Mouse (Mus musculus) forelimb bud, embryonic 11.5 days (tissue): Measurements from ENCODE around the gene 2310022A10Rik.

Experiments
- DNase-seq: peaks from one replicate; pipeline ENCODE4 v3.0.0-alpha.2; 2012; ENCODE audit warnings: low read depth, low spot score

The 2310022A10Rik gene

DNA sequence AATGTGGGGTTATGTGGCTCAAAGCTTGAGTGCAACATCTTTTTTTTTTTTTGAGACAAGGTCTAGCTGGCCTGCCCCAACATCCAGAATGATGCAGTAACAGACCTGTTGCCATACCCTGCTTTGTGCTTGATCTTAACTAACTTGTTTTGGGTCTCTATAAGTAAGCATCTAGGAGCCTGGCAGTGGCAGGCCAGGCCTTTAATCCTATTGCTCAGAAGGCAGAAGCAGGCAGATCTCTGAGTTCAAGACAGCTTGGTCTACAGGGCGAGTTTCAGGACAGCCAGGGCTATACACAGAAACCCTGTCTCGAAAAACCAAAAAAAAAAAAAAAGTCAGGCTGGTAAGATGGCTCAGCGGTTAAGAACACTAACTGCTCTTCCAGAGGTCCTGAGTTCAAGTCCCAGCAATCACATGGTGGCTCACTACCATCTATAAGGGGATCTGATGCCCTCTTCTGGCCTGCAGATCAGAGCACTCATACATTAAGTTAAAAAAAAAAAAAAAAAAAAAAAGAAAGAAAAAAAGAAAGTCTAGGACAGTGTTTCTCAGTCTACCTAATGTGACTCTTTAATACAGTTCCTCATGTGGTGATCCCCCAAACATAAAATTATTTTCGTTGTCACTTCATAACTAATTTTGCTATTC is 37.7 kb downstream of the 2310022A10Rik start:
- DNase-seq = no peak

DNA sequence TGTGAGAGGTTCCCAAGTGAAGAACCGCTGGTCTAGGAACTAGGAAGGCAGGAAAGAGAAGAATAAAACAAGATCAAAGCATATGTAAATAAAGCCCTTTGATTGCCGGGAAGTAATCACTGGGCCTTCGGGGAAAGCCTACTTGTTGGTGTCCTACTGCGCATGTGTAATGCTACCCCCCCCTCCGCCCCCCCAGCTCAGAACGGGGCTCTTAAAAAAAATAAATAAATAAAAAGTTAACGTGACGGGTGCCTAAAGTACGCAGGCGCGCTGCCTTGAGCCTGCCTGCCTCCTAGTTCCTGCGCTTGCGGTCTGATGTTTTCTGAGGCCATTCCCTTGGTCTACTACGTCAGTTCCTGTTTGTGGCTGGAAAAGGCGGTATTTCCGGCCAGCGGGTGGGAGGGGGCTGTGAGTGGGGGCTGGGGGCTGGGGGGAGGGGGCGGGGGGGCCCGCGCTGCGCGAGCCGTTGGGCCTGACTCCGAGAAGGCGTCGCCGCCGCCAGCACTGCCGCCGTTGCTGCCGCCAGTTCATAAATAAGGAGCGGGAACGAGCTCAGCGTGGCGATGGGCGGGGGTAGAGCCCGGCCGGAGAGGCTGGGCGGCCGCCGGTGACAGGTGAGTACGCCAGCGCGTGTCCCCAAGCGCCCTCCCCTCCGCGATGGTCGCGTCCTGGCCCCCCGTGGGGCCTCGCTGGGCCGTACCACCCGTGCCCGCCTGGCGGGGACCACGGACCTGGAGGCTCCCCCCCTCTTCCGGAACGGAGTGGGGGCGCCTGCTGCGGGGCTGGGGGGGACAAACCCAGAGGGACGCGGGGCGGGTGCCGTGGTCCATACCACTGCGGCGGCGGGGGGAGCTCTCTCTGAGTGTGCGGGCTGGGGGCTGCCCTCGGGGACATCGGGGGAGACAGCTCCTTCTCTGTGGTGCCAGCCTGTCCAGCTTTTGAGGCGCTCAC is 38.5 kb downstream of the 2310022A10Rik start, which contains the start of gene Akt2:
Akt2 (plus strand) TSS at position 287 of the 951 bp plus-strand sequence.
- DNase-seq = peak; percentile 97

DNA sequence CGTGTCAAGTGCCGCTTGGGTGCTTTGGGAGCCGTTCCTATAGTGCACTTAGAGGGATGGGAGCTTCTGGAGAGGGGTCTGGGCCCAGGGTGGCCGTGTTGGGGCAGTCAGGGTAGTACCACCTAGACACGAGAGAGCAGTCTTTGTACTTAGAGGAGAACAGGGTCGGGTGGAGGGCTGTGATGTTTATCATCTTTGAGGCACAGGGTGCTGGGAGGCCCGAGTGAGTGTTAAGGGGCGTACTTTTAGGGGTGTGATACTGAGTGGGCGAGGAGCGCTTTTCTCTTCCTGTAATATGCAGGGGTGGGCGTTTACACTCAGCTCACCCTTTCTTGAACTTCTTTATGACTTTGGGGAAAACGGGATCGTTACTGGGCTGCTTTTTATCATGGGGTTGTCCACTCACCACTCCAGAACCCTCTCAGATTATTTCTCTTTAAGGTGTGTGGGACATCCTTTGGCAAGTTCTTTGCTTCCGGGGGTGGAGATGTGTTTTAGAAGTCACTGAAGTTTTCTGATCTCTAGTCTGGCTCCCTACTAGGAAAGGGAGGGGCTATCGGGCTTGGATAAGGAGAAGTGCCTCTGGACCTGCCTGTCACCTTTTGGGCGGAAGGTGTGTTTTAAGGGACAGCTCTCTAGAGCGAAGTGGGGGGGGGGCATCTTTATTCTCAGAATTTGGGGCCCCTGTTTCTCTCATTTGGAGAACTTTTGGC is 39.3 kb downstream of the 2310022A10Rik start:
- DNase-seq = no peak

DNA sequence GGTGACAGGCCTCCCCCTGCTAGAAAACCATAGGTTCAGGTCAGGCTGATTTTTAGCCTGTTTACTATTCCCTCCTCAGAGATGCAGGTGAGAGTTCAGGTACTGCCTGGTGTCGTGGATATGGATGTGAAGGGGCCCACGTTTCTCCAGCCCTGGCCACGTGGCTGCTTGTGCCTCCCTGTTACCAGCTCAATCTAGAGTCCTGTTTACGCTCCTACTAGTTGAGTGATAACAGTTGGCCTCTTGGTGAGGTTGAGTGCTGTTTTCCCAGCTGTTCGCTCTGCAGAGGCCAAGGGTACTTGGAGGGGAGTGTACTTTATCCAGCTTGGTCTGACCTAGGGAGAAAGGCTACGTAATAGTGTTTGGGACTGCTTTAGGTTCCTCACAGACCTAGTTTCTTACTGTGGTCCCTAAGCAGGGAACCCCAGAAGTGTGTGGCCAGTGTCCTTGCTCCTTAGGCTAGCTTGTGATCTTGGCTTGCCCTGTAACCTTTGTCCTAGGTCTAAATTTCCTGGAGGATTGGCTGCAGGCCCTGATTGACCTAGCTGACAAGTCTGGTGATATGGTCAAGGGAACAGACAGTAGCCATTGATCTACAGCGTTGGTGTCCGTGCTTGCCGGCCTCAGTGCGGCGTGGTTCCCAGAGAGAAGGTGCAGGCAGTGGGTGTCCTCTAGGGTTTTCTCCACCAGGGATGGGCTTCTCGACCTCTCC is 40.1 kb downstream of the 2310022A10Rik start:
- DNase-seq = no peak

DNA sequence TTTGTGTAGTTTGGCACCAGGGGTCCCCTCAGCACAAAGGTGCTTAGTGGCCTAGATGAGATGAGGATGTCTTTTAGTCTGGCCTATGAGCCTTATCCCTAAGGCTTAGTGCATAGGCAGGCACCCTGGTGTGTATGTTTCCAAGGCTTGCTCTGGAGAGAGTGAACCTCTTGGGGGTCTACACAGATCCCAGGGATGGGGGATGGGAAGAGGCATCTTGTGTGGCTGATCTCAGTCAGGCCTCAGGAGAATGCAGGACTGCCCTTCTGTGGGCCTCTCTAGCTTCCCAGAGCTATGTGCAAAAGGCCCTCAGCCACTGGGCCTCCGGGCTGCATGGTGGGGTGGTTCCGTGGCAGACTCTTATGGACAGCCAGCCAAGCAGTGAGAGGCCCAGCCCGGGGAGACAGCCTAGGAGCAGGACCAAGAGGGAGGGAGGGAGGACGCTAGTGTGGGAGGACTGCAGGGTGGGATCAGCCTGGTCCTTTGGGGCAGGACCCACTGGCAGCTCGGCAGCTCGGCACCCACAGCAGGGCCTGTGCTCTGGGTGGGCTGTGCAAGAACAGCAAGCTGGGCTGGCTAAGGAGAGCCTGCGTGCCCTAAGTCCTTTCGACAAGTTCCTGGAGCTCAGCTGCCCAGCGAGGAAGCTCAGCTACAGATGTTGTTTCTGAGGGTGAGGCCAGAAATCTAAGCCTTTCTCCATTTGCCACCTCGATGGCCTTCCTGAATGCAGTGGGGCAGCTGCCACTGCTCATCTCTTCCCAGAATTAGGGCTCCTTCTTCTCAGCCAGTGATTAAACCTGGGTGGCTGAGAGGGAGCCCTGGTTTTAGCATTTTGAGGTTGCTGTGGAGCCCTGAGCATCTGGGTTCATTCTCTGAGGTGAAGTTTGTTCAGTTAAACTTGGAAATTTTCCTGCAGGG is 43.8 kb downstream of the 2310022A10Rik start:
- no peak for DNase-seq

DNA sequence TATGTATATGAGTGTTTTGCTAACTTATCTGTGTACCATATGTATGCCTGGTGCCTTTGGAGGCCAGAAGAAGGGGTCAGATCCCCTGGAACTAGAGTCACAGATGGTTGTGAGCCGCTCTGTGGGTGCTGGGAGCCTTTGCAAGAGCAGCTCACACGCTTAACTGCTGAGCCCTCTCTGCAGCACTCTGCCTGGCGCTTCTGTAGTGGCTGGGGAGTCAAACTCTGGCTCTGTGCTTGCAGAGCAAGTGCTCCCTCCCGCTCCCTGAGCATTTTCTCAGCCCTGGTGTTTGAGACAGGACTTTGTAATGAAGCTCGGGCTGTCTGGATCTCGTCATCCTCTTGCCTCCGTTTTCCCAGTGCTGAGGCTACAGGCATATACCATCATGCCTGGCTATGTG is 45.0 kb downstream of the 2310022A10Rik start:
- DNase-seq = no peak

DNA sequence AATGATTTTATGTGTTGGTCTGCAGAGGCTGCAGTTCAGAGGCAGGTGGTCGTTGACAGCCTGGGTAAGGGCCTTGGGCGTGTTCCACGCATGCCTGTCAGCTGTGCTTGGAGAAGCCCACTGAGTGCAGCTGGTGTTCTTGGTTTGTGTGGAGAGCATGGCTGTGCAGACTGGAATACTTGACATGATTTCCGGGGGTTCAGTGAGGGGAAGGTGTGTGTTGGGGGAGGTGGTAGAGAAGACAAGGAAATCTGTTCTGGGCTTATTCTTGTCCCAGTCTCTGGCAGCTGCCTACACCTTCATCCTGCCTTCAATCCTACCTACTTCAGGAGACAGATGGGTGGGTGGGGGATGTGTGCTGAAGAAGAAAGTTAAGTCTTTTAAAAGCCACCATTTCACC is 48.6 kb downstream of the 2310022A10Rik start:
- DNase-seq = no peak

DNA sequence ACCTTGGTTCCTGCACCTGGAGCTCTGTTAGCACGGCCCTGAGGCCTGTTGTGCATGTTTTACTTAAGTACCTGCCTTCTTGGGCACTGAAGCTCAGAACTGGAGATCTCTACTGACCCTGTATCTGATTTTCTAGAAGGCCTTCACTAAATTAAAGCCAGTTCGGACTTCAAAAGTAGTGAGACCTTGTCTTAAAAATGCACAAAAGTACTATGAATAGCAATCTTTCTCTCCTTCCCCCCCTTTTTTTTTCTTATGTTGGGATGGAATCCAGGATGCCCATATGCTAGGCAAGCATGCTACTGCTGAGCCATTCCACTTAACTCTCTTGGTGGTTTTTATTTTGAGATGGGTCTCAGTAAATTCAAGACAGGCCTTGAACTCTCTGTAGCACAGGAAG is 49.1 kb downstream of the 2310022A10Rik start:
- no peak for DNase-seq

DNA sequence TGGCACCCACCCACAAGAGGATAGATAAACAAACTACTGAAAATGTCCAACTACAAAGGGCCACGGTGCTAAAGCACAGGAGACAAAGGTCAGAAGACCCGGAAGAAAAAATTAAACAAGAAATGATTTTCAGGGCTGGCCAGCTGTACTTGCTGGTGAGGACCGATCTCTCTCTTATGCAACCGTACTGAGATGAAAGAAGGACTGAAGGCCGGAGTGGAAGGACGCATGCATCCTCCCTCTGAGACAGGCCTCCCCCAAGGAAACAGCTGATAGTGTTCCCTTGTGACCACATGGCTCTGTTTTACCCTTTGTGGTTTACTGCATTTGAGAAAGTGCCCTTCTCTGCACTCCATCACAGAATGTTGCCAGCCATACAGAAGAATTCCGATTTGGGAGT is 49.8 kb downstream of the 2310022A10Rik start:
- DNase-seq = no peak

DNA sequence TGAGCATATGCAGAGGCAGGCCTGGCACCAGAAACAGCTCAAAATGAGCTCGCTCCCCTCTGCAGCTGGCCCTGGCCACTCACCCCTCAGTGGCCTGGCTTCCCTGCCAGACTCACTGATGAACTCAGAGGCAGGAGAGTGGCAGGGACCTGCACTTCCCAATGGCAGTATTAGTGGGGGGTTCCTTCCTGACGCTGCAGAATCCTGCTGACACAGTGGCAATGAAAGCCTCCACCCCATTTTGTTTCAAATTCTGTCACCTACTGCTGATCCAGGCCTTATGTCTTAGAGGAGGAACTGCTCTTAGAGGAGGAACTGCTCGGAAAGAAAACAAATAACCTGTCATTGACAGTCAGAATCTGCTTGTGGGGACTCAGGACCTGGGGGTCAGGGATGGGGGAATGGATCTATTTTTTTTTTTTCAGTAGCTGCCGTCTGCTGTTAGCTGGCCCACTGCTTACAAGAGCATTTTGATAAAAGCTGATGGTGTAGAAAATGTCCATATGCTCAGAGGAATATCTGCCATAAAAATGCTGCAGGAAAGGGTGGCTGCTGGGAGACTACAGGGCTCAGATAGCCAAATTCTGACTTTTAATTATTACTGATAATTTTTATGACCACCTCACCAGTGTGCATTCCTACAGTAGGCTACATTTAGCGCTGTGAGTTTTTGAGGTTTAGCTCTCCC is 51.8 kb downstream of the 2310022A10Rik start:
- DNase-seq = no peak

DNA sequence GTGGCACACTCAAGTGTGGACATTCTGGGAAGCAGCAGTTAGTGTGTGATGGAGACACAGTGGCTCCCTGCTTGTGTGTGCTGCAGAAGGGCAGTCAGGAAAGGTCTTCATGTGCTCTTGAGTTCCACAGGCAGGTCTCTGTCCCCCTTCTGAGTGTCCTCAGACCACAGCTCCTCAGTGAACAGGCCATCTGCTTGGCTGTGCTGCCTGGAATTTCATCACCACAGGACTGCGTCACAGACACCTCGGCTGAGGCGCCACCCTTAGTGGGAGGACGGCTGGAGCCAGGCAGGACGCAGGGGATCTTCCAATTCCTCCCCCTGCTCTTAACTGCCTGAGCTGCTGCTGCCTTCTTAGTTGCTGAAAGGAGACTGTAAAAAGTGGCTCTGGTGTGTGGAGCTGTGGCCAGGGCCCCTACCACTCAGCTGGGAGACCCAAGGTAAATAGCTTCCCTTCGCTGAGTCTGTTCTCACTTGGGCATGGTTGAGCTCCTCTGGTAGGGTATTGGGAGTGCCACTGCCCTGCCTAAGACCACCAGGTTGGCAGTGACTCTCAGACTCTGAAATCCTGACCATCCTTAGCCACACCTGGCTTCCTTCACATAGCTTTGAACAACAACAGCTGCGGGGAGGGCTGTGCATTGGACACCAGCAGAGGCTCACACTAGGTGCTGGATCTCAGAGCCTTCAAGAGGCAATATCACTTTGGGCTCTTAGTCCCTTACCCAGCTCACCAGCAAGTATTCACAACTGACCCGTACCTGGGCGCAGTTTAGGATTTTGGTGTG is 52.7 kb downstream of the 2310022A10Rik start:
- DNase-seq = peak; percentile 28

DNA sequence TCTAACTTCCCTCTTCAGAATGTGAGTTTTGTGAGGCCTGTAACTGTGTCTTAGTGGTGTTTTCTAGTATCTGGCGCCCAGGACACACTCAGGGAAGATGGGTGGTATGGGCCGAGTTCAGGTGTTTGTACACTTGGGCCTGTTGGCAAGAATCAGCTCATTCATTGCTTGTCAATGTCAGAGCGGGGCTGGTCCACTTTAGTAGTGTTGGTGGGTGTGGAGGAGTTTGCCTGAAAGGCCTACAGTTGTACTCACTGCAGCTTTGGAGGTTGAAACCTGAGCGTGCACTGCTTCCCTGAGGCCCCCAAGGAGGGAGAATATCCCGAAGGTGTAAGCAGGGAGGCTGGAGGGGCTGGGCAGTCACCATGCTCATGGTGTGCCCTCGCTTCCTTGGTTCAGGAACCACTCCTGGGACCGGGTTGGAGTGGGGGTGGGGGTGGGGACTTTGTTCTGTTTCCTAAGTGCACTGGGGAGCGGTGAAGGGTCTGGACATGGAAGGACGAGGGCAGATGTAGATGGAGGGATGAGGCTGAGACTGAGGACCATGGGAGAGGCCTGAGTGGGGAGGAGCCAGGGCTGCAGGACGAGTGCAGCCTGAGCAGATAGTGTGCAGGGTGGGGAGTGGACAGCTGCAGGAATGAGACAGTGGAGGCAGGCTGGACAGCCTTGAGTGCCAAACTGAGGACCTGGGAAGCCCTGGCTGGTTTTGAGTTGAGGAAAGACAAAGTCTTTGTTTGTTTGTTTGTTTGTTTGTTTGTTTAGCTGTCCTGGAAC is 53.6 kb downstream of the 2310022A10Rik start:
- DNase-seq = no peak

DNA sequence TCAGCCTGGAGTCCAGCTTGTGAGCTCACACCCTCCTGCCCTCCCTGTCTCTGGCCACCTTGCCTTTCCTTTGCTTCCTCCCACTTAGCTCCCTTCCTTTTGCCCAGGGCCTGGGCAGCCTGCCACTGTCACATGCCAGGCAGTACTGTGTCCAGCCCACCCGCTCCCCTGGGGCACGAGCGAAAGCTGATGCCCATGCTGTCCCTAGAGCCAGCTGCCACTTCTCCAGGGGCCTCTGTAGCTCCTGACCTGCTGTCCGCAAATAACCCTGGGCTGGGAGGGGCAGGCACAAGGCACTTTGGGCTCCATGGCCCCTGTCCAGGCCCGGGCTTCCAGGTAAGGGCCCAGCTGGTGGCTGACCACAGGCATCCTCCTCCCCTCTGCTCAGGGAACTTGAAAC is 54.5 kb downstream of the 2310022A10Rik start:
- DNase-seq = no peak

DNA sequence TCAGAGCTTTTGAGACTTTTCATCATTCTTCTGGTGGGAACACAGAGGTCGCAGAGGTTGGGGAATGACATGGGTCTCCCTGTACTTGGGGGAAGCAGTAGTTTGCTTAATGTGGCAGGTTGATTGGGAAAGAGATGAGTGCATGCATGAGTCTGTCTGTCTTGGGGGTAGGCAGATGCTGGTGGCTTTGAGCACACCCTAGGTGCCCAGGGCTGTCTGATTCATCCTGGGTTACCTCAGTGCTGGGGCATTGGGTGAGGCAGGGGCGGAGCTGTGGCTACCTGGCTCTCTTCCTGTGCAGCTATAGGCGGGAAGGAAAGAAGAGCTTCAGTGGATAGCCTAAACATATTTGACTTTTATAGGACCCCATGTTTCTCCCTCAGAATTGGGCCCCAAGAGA is 55.1 kb downstream of the 2310022A10Rik start:
- no peak for DNase-seq

DNA sequence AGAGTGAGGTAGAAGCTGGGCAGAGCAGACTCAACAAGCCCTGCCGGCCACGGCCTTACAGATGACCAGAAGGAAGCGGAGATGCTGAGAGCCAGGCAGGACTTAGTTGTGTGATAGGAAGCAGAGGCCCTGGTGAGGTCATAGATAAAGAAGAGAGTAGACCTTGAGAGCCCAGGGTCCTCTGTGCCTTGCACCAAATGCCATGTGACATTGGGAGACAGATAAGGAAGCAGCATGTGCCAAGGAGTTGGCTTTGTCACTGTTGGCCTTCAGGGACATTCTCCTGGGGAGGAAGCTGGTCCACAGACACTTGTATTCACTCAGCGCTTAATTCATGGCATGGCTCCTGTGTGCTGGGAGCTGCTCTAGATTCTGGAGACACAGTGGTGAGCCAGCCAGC is 56.3 kb downstream of the 2310022A10Rik start:
- DNase-seq = no peak

DNA sequence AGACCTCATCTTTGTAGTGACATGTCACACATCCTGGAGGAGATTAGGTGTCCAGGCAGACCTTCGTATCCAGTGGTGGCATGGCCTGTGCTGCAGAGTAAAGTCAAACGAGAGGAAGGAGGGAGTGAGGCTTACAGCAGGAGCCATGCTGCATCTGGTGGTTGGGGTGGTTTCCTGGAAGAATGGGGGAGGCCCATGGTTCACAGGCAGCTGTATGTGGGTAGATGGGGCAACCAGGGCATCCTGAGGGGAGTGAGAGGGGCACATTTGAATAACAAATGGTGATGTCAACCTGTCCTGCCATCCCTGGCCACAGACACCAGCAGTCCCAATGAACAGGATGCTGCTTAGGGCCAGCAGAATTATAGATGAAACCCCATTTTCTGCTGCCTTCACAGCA is 56.7 kb downstream of the 2310022A10Rik start:
- no peak for DNase-seq

DNA sequence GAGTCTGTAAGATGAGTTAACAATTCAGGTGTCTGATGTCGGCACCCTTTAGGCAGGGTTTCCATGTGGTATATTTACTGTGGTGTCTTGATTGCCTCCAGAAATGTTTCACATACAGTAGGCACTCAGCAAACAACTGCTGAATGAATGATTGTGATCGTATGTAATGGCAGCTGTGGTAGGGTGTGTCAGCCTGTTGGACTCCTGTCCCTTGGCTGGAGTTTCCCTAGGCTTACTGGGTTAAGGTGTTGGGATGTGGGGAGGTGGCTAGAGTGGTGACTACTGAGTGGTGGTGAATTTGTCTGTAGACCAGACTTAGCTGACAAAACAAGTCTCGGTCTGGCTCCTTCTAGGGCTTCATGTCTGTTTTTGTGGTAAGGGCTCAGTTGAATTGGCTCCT is 57.3 kb downstream of the 2310022A10Rik start:
- DNase-seq = no peak

DNA sequence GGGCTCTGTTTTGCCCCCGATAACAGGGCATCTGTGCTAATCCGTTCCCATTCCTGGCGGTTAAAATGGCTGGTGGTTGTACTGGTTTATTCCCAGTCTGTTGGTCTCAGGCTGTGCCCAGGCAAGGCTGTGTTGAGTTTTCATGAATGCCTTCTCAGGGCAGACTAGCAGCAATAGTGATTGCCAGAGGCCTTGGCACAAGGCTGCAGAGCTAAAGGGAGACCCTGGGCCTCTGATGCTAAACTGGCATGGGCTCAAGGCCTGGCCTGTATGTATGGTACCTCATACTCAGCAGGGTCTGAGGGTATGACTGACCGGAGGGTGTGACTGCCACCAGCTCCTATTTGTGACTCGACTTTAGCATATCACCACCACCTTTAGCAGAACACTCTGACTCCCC is 57.8 kb downstream of the 2310022A10Rik start:
- DNase-seq = no peak
